Mouse (Mus musculus): ENCODE data around the gene Wdr24.

Gene Wdr24

GRCm38 (mm10) chr17:25823452-25823851, at the start of gene Wdr24:
Wdr24 (plus strand) TSS chr17:25823627.
- peak; percentile 77 to 84 for DNase-seq (ENCODE audit: low spot score in 2 of 2)

GRCm38 (mm10) chr17:25775318-25776062, 47.9 kb upstream of the Wdr24 start:
- no peak for DNase-seq (ENCODE audit: low spot score in 2 of 2)

- DNase-seq (ENCODE audit: low spot score in 2 of 2) = no peak
Observed at GRCm38 (mm10) chr17:25777948-25778347, 45.5 kb upstream of the Wdr24 start.

- peak in 1 of 2 experiments; percentile 54 for DNase-seq (ENCODE audit: low spot score in 2 of 2)
Observed at GRCm38 (mm10) chr17:25781339-25781738, 42.1 kb upstream of the Wdr24 start.

GRCm38 (mm10) chr17:25783086-25783485, 40.3 kb upstream of the Wdr24 start:
- DNase-seq (ENCODE audit: low spot score in 2 of 2) = peak in 1 of 2 experiments; percentile 63

- peak in 1 of 2 experiments; percentile 64 for DNase-seq (ENCODE audit: low spot score in 2 of 2)
Observed at GRCm38 (mm10) chr17:25783861-25784574, 39.4 kb upstream of the Wdr24 start.

GRCm38 (mm10) chr17:25785281-25785745, 38.1 kb upstream of the Wdr24 start, which contains the start of gene Haghl:
Haghl (minus strand) TSS chr17:25785673.
- peak; percentile 92 to 98 for DNase-seq (ENCODE audit: low spot score in 2 of 2)

GRCm38 (mm10) chr17:25786280-25786679, 37.1 kb upstream of the Wdr24 start, which contains the start of gene Ccdc78:
Ccdc78 (plus strand) TSS chr17:25786580.
- no peak for DNase-seq (ENCODE audit: low spot score in 2 of 2)

GRCm38 (mm10) chr17:25786781-25787504, 36.5 kb upstream of the Wdr24 start:
- no peak for DNase-seq (ENCODE audit: low spot score in 2 of 2)

- no peak for DNase-seq (ENCODE audit: low spot score in 2 of 2)
Observed at GRCm38 (mm10) chr17:25791320-25791842, 32.0 kb upstream of the Wdr24 start.

- DNase-seq (ENCODE audit: low spot score in 2 of 2) = peak; percentile 89 to 95
Observed at GRCm38 (mm10) chr17:25791843-25792527, 31.4 kb upstream of the Wdr24 start.

GRCm38 (mm10) chr17:25792615-25793014, 30.8 kb upstream of the Wdr24 start, which contains the start of gene Fam173a:
Fam173a (minus strand) TSS chr17:25792901.
- peak; percentile 75 to 86 for DNase-seq (ENCODE audit: low spot score in 2 of 2)

GRCm38 (mm10) chr17:25794197-25794596, 29.2 kb upstream of the Wdr24 start:
- DNase-seq (ENCODE audit: low spot score in 2 of 2) = no peak

GRCm38 (mm10) chr17:25794998-25795397, 28.4 kb upstream of the Wdr24 start:
- no peak for DNase-seq (ENCODE audit: low spot score in 2 of 2)

GRCm38 (mm10) chr17:25795609-25796092, 27.8 kb upstream of the Wdr24 start, which contains the start of gene AC134908.4:
AC134908.4 (minus strand) TSS chr17:25795659.
- DNase-seq (ENCODE audit: low spot score in 2 of 2) = no peak

- DNase-seq (ENCODE audit: low spot score in 2 of 2) = peak in 1 of 2 experiments; percentile 74
Observed at GRCm38 (mm10) chr17:25796211-25796771, 27.1 kb upstream of the Wdr24 start.

- peak; percentile 88 to 93 for DNase-seq (ENCODE audit: low spot score in 2 of 2)
Observed at GRCm38 (mm10) chr17:25796951-25797369, 26.5 kb upstream of the Wdr24 start, which contains the start of gene Metrn. Metrn (minus strand) TSS chr17:25797136.

GRCm38 (mm10) chr17:25801029-25801428, 22.4 kb upstream of the Wdr24 start:
- peak in 1 of 2 experiments; percentile 63 for DNase-seq (ENCODE audit: low spot score in 2 of 2)

- DNase-seq (ENCODE audit: low spot score in 2 of 2) = no peak
Observed at GRCm38 (mm10) chr17:25802825-25803517, 20.5 kb upstream of the Wdr24 start.

- DNase-seq (ENCODE audit: low spot score in 2 of 2) = no peak
Observed at GRCm38 (mm10) chr17:25806507-25806906, 16.9 kb upstream of the Wdr24 start.

Measured in spleen, postnatal 4 days (tissue).